Mouse (Mus musculus): ENCODE results near the gene Pacrg. TPM values are rescaled to one million over a fixed set of nuclear protein-coding genes. Genes with fewer than 3 reads are reported as not detected.

The Pacrg gene
- total and polyA plus RNA-seq, 3 experiments = 0.11 TPM; not detected in 2

DNA sequence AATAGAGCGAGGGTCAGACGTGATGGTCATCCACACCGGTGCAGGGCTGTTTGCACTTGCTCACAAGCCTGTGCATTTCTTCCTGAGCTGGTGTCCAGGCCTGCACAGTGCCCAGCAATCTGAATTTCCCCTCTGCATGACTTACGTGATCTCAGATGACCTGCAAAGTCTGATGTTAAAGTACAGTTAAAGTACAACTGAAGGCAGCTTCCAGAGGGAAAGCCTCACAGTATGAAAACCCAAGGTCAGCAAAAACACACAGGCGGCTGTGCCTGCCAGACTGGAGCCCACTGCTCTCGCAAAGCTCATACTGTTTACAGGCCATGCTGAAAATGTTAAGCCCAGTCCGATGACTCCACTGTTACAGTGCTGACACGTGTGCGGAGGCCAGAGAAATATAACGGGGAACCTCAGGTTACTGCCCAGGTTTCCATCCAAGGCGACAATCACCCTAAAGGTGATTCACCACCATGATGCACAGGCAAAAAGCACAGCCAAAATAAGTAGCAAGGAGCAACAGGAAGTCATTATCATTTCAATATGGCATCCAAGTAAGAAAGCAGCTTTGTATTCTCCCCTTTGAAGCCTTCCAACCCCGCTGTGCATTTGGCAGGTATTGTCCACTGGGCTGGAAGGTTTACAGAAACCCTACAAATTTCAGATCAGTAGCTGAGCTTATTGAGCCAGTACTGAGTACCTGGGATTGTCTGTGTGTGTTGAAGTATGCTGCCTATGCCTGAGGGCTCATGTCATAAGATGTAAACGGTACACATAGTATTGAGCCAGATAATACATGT lies 213.6 kb downstream of the Pacrg start:
- Histone ChIP-seq H3K4me3 (ENCODE audit: low read depth, low read length) (no peak overlapping the region), H3K4me1 (ENCODE audit: insufficient read depth, low read depth, low read length) (no peaks in the 10 kb centered on the region), H3K9me3 (replicated peaks) (no peaks in the 10 kb centered on the region), H3K36me3 (replicated peaks) (no peaks in the 10 kb centered on the region), H3K27me3 (ENCODE audit: insufficient read depth, low read length) (peaks cover 16% of the 10 kb centered on the region)
- ATAC-seq (ENCODE audit: extremely low read depth, insufficient number of reproducible peaks, low FRiP score, poor library complexity, severe bottlenecking) (no peak), DNase-seq (ENCODE audit: low spot score) (no peak)
- TF ChIP-seq GATA2 (IDR thresholded peaks at IDR 0.05; ENCODE audit: borderline replicate concordance, low read depth, low read length) (no peak), TAL1 (conservative IDR thresholded peaks at IDR 0.05; ENCODE audit: low read depth, low read length) (no peak), POLR2AphosphoS5 (IDR thresholded peaks at IDR 0.05; ENCODE audit: insufficient replicate concordance, low read depth, low read length) (no peak), CTCF (IDR thresholded peaks at IDR 0.05; ENCODE audit: low read depth, low read length) (no peak), GATA1 (IDR thresholded peaks at IDR 0.05; ENCODE audit: borderline replicate concordance, low read length) (no peak)

DNA sequence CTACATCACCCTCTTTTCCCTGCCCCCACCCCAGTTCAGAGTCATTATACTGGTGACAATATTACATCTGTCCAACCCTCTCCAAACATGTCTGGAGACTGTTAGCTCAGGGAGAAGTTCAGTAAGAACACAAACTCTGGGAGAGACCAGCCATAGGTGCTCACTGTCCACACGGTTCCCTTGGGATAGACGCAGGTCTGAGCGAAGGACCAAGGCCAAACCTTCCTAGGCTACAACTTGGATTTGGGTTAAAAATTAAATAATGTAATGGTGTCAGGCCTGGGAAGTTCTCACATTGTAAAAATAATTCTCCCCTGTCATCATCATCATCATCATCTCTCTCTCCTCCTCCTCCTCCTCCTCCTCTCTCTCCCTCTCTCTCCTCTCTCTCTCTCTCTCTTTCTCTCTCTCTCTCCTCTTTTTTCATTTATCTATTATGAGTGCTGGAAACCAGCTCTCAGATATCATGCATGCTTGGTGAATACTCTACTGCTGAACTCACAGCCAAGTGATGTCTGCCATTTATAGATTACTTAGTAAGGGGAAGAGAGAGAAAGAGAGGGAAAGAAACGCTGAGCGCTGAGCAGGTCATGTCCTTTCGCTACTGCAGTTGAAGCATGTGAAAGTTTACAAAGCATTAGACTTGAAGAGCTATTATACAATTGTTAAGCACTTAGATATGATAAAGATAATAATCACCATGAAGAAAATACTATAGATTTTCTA lies 215.2 kb downstream of the Pacrg start:
- ATAC-seq (ENCODE audit: extremely low read depth, insufficient number of reproducible peaks, low FRiP score, poor library complexity, severe bottlenecking) (no peak), DNase-seq (ENCODE audit: low spot score) (no peak)
- H3K9me3 ChIP-seq (replicated peaks) = no peaks in the 10 kb centered on the region
- H3K4me3 ChIP-seq (ENCODE audit: low read depth, low read length) = no peak overlapping the region
- H3K4me1 ChIP-seq (ENCODE audit: insufficient read depth, low read depth, low read length) = no peaks in the 10 kb centered on the region
- TF ChIP-seq GATA2 (IDR thresholded peaks at IDR 0.05; ENCODE audit: borderline replicate concordance, low read depth, low read length) (no peak), CTCF (IDR thresholded peaks at IDR 0.05; ENCODE audit: low read depth, low read length) (no peak), GATA1 (IDR thresholded peaks at IDR 0.05; ENCODE audit: borderline replicate concordance, low read length) (no peak), POLR2AphosphoS5 (IDR thresholded peaks at IDR 0.05; ENCODE audit: insufficient replicate concordance, low read depth, low read length) (no peak)
- H3K27me3 ChIP-seq (ENCODE audit: insufficient read depth, low read length) = peaks cover 18% of the 10 kb centered on the region
- no peaks in the 10 kb centered on the region for H3K36me3 ChIP-seq (replicated peaks)

DNA sequence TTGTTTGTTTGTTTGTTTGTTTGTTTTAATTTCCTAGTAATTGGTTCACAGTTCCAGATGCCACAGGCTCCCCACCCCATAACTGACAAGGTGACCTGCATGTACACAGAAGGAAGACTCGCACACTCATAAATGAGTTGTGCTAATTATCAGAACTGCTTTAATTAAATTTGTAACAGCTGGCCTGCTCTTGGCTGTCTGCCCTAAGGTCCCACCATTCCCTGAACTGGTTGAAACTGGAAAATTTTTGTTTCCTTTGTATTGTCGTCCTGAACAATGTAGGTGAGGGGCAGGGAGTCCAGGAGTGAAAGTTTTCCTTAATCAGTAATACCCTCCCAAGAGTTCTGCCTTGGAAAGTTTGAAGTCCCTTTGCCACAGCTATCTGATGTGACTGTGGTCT lies 219.5 kb downstream of the Pacrg start:
- no peaks in the 10 kb centered on the region for H3K9me3 ChIP-seq (replicated peaks)
- peaks cover 12% of the 10 kb centered on the region for H3K27me3 ChIP-seq (ENCODE audit: insufficient read depth, low read length)
- H3K4me1 ChIP-seq (ENCODE audit: insufficient read depth, low read depth, low read length) = no peaks in the 10 kb centered on the region
- ATAC-seq (ENCODE audit: extremely low read depth, insufficient number of reproducible peaks, low FRiP score, poor library complexity, severe bottlenecking) (no peak), DNase-seq (ENCODE audit: low spot score) (no peak)
- no peak overlapping the region for H3K4me3 ChIP-seq (ENCODE audit: low read depth, low read length)
- H3K36me3 ChIP-seq (replicated peaks) = no peaks in the 10 kb centered on the region
- TF ChIP-seq POLR2AphosphoS5 (IDR thresholded peaks at IDR 0.05; ENCODE audit: insufficient replicate concordance, low read depth, low read length) (no peak), CTCF (IDR thresholded peaks at IDR 0.05; ENCODE audit: low read depth, low read length) (no peak), GATA1 (IDR thresholded peaks at IDR 0.05; ENCODE audit: borderline replicate concordance, low read length) (no peak), TAL1 (conservative IDR thresholded peaks at IDR 0.05; ENCODE audit: low read depth, low read length) (no peak), GATA2 (IDR thresholded peaks at IDR 0.05; ENCODE audit: borderline replicate concordance, low read depth, low read length) (no peak)

DNA sequence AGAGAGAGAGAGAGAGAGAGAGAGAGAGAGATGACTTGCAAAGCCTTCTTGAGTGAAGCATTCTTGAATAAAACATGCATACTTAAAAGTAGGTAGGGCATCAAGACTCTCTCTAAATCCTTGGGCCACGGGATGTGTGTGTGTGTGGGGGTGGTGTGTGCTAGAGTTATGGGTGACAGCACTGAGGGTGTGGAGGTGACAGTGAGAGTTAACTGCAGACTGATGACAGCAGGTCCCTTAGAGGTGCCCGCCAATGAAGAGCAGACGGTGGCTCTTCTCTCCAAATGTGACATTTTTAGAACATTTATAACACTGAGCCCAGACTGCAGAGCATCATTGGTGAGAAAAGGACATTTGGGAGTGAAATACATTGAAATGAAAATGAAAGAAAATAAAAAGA lies 220.2 kb downstream of the Pacrg start:
- H3K4me3 ChIP-seq (ENCODE audit: low read depth, low read length) = no peak overlapping the region
- H3K9me3 ChIP-seq (replicated peaks) = no peaks in the 10 kb centered on the region
- peaks cover 12% of the 10 kb centered on the region for H3K27me3 ChIP-seq (ENCODE audit: insufficient read depth, low read length)
- DNase-seq (ENCODE audit: low spot score) = no peak
- H3K36me3 ChIP-seq (replicated peaks) = no peaks in the 10 kb centered on the region
- no peak for TF ChIP-seq GATA2 (IDR thresholded peaks at IDR 0.05; ENCODE audit: borderline replicate concordance, low read depth, low read length)
- TF ChIP-seq TAL1 (conservative IDR thresholded peaks at IDR 0.05; ENCODE audit: low read depth, low read length) = no peak
- TF ChIP-seq POLR2AphosphoS5 (IDR thresholded peaks at IDR 0.05; ENCODE audit: insufficient replicate concordance, low read depth, low read length) = no peak
- TF ChIP-seq GATA1 (IDR thresholded peaks at IDR 0.05; ENCODE audit: borderline replicate concordance, low read length) = no peak
- TF ChIP-seq CTCF (IDR thresholded peaks at IDR 0.05; ENCODE audit: low read depth, low read length) = no peak
- ATAC-seq (ENCODE audit: extremely low read depth, insufficient number of reproducible peaks, low FRiP score, poor library complexity, severe bottlenecking) = no peak
- H3K4me1 ChIP-seq (ENCODE audit: insufficient read depth, low read depth, low read length) = no peaks in the 10 kb centered on the region

DNA sequence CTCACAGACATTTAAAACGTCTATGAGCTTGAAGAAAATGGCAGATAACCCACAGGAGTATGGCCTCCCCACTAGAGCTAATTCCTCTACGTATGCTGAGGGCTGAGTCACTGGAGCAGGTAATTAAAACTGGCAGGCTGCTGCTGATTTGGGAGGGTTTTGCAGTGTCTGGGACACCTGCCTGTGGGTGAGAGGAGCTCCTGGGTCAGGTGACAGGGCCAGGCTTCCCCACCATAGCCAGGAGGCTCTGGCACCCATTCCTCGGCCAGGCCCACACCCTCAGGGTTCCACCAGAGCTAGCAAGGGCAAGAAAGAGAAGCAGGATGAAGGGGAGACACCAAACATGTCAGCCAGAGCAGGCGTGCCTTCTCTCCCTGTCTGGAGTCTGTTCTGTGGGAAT lies 222.5 kb downstream of the Pacrg start:
- no peak for ATAC-seq (ENCODE audit: extremely low read depth, insufficient number of reproducible peaks, low FRiP score, poor library complexity, severe bottlenecking)

DNA sequence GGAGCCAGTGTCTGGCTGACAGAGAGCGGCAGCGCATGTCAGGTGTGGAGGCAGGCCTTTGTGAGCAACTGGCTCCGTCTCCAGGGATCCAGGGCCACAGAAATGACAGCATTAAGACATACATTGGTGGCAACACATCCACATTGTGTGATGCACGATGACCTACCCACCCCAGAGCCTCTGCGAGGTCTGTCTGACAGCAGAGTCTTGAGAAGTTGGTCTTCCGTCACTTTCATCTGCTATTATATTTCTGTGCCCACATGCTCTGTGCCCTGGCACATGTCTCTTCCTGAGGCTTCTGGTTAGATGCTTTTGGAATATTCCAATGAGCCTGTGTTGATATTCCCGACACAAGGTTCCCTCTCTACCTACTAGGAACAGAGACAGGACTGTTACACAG lies 224.5 kb downstream of the Pacrg start:
- Histone ChIP-seq H3K9me3 (replicated peaks) (no peaks in the 10 kb centered on the region), H3K36me3 (replicated peaks) (no peaks in the 10 kb centered on the region), H3K27me3 (ENCODE audit: insufficient read depth, low read length) (peaks cover 11% of the 10 kb centered on the region; the same call in 1 of the 2 replicates), H3K4me1 (ENCODE audit: insufficient read depth, low read depth, low read length) (no peaks in the 10 kb centered on the region), H3K4me3 (ENCODE audit: low read depth, low read length) (no peak overlapping the region)
- no peak for TF ChIP-seq GATA1 (IDR thresholded peaks at IDR 0.05; ENCODE audit: borderline replicate concordance, low read length)
- no peak for TF ChIP-seq CTCF (IDR thresholded peaks at IDR 0.05; ENCODE audit: low read depth, low read length)
- no peak for TF ChIP-seq POLR2AphosphoS5 (IDR thresholded peaks at IDR 0.05; ENCODE audit: insufficient replicate concordance, low read depth, low read length)
- no peak for TF ChIP-seq TAL1 (conservative IDR thresholded peaks at IDR 0.05; ENCODE audit: low read depth, low read length)
- TF ChIP-seq GATA2 (IDR thresholded peaks at IDR 0.05; ENCODE audit: borderline replicate concordance, low read depth, low read length) = no peak
- no peak for DNase-seq (ENCODE audit: low spot score)
- ATAC-seq (ENCODE audit: extremely low read depth, insufficient number of reproducible peaks, low FRiP score, poor library complexity, severe bottlenecking) = no peak

More for the DNA sequence above, 222.5 kb downstream of the Pacrg start:
- no peak for DNase-seq (ENCODE audit: low spot score)
- Histone ChIP-seq H3K27me3 (ENCODE audit: insufficient read depth, low read length) (peaks cover 11% of the 10 kb centered on the region; the same call in 1 of the 2 replicates), H3K4me3 (ENCODE audit: low read depth, low read length) (no peak overlapping the region), H3K36me3 (replicated peaks) (no peaks in the 10 kb centered on the region), H3K9me3 (replicated peaks) (no peaks in the 10 kb centered on the region), H3K4me1 (ENCODE audit: insufficient read depth, low read depth, low read length) (no peaks in the 10 kb centered on the region)
- TF ChIP-seq POLR2AphosphoS5 (IDR thresholded peaks at IDR 0.05; ENCODE audit: insufficient replicate concordance, low read depth, low read length) (no peak), TAL1 (conservative IDR thresholded peaks at IDR 0.05; ENCODE audit: low read depth, low read length) (no peak), CTCF (IDR thresholded peaks at IDR 0.05; ENCODE audit: low read depth, low read length) (no peak), GATA2 (IDR thresholded peaks at IDR 0.05; ENCODE audit: borderline replicate concordance, low read depth, low read length) (no peak), GATA1 (IDR thresholded peaks at IDR 0.05; ENCODE audit: borderline replicate concordance, low read length) (no peak)

All from G1E (cell line).